ENCODE assay signal across 8 mouse cellular contexts in the genomic region with DNA sequence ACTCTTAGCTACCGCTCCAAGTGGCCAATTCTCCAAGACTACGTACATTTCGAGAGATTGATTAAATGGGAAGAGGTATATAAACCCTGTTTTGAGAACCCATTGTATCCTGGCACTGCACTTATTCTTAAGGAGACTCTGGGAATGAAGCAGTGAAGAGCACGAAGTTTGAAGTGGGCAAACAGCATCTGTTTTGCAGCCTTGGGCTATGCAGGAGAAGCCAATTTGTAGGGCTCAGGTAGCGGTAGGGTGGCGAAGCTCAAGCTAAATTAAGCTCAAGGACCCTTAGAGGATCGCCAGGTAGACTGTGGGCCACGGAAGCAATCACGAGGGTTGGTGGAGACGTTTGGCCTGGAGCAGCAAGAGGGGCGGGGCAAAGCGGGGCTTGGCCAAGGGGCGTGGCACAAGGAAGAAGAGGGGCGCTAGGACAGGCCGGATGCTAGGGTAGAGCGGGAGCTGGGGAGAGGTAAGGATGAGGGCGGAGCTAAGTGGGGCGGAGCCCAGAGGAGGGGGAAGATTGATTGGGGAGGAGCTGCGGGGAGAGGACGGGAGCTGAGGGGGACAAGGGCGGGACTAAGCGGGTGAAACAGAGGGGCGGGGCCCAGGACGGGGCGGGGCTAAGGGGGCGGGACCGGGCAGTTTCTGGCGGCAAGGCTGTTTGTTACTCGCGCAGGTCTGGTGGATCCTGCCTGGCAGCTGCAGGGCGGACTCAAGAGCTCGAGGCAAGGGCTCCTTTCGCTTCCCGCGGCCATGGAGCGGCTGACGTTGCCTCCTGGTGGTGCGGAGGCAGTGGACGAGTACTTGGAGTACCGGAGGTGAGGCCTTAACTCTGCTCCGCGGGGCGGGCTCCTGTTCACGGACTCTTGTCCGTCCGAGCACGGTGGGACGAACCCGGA. TPM values are rescaled to one million over a fixed set of nuclear protein-coding genes. Genes with fewer than 3 reads are reported as not detected.
DNase-seq lines count a peak whose midpoint lies in the region; ATAC-seq and TF ChIP-seq lines count a peak whose summit lies in the region.

A gene (plus strand): TSS at position 581 of the 896 bp plus-strand sequence.

- peak within 1 kb of the TSS; percentile 23 for H3K4me3 ChIP-seq in C2C12 (ENCODE audit: insufficient read depth, poor library complexity, severe bottlenecking)
- H3K4me3 ChIP-seq in erythroblast, embryonic 14.5 days (replicated peaks), result peak within 1 kb of the TSS; percentile 75
- H3K4me3 ChIP-seq in heart, embryonic 13.5 days, result peak within 1 kb of the TSS; percentile 71
- peak within 1 kb of the TSS; percentile 58 for H3K4me3 ChIP-seq in liver, embryonic 12.5 days
- peak within 1 kb of the TSS; percentile 61 for H3K4me3 ChIP-seq in stomach, embryonic 15.5 days (replicated peaks)

- DNase-seq in brain, embryonic 14.5 days (ENCODE audit: low read depth), result peak; percentile 97
- DNase-seq in kidney, postnatal 10 days, result peak; percentile 92
- DNase-seq in natural killer cell, adult 2 months (ENCODE audit: low spot score in 2 of 2), result peak; percentile 80 to 86

- H3K27ac ChIP-seq in heart, embryonic 13.5 days (replicated peaks), result peak within 1 kb of the TSS; percentile 63
- H3K27ac ChIP-seq in liver, embryonic 12.5 days, result peak within 1 kb of the TSS; percentile 72
- H3K27ac ChIP-seq in stomach, embryonic 15.5 days, result peak within 1 kb of the TSS; percentile 89

- peak; percentile 98 for ATAC-seq in heart, embryonic 13.5 days (ENCODE audit: extremely low read depth, insufficient number of reproducible peaks, low FRiP score, low TSS enrichment)
- ATAC-seq in liver, embryonic 12.5 days, result peak; percentile 98
- ATAC-seq in stomach, embryonic 15.5 days (ENCODE audit: insufficient read depth, low FRiP score, low read depth), result peak; percentile 96

- no peaks in the 10 kb centered on the region for H3K79me2 ChIP-seq in C2C12 (ENCODE audit: control insufficient read depth, insufficient read depth)

- TF ChIP-seq CTCF in C2C12 (IDR thresholded peaks at IDR 0.05; ENCODE audit: control insufficient read depth, insufficient read depth, insufficient read length), result no peak
- TF ChIP-seq CTCF in brain, embryonic 14.5 days (IDR thresholded peaks at IDR 0.05; ENCODE audit: borderline replicate concordance, extremely low read depth, insufficient read depth, insufficient read length), result 0 out of 2 replicates have a peak, but pooled peaks have one; percentile 14

- H3K4me2 ChIP-seq in heart, embryonic 13.5 days, result peak within 1 kb of the TSS; percentile 95
- peak within 1 kb of the TSS; percentile 87 for H3K4me2 ChIP-seq in liver, embryonic 12.5 days
- H3K4me2 ChIP-seq in stomach, embryonic 15.5 days, result peak within 1 kb of the TSS; percentile 89

- peak within 1 kb of the TSS; percentile 85 for H3K9ac ChIP-seq in heart, embryonic 13.5 days
- peak within 1 kb of the TSS; percentile 72 for H3K9ac ChIP-seq in liver, embryonic 12.5 days
- H3K9ac ChIP-seq in stomach, embryonic 15.5 days, result peak within 1 kb of the TSS; percentile 68

- 4% methylated on average over 49 of the region's 49 CpGs for WGBS in heart, embryonic 13.5 days
- WGBS in liver, embryonic 12.5 days (ENCODE audit: insufficient replicate concordance), result 5% methylated on average over 49 of the region's 49 CpGs
- 3% methylated on average over 49 of the region's 49 CpGs for WGBS in stomach, embryonic 15.5 days

- H3K79me3 ChIP-seq in C2C12 (ENCODE audit: low read depth), result no peaks in the 10 kb centered on the region

- no peaks in the 10 kb centered on the region for H3K27me3 ChIP-seq in C2C12 (ENCODE audit: control insufficient read depth, insufficient read depth, insufficient read length)
- H3K27me3 ChIP-seq in erythroblast, embryonic 14.5 days (ENCODE audit: control insufficient read depth), result no peaks in the 10 kb centered on the region
- H3K27me3 ChIP-seq in heart, embryonic 13.5 days (replicated peaks), result no peaks in the 10 kb centered on the region
- H3K27me3 ChIP-seq in liver, embryonic 12.5 days (replicated peaks), result no peaks in the 10 kb centered on the region
- H3K27me3 ChIP-seq in stomach, embryonic 15.5 days (replicated peaks), result no peaks in the 10 kb centered on the region

- peak within 1 kb of the TSS; percentile 33 for H3ac ChIP-seq in C2C12 (ENCODE audit: control insufficient read depth, insufficient read length, low read depth)

- no peaks in the 10 kb centered on the region for H3K9me3 ChIP-seq in erythroblast, embryonic 14.5 days (ENCODE audit: control insufficient read depth, low read length)
- H3K9me3 ChIP-seq in heart, embryonic 13.5 days, result no peaks in the 10 kb centered on the region
- H3K9me3 ChIP-seq in liver, embryonic 12.5 days (replicated peaks), result no peaks in the 10 kb centered on the region
- no peaks in the 10 kb centered on the region for H3K9me3 ChIP-seq in stomach, embryonic 15.5 days

- H3K4me1 ChIP-seq in erythroblast, embryonic 14.5 days (ENCODE audit: control insufficient read depth), result peaks cover 30% of the 10 kb centered on the region
- peaks cover 14% of the 10 kb centered on the region for H3K4me1 ChIP-seq in heart, embryonic 13.5 days
- H3K4me1 ChIP-seq in liver, embryonic 12.5 days, result peaks cover 21% of the 10 kb centered on the region
- peaks cover 5% of the 10 kb centered on the region; the same call in 1 of the 2 replicates for H3K4me1 ChIP-seq in stomach, embryonic 15.5 days

- peak; percentile 37; the same call in 1 of the 2 replicates for TF ChIP-seq POLR2A in brain, embryonic 14.5 days (IDR thresholded peaks at IDR 0.05; ENCODE audit: borderline replicate concordance, extremely low read depth, insufficient read depth, insufficient read length, poor library complexity, severe bottlenecking)

- no peaks in the 10 kb centered on the region for H3K36me3 ChIP-seq in C2C12 (ENCODE audit: control insufficient read depth, insufficient read depth)
- H3K36me3 ChIP-seq in erythroblast, embryonic 14.5 days (ENCODE audit: control insufficient read depth), result no peaks in the 10 kb centered on the region; the same call in 1 of the 2 replicates
- H3K36me3 ChIP-seq in heart, embryonic 13.5 days, result no peaks in the 10 kb centered on the region
- no peaks in the 10 kb centered on the region for H3K36me3 ChIP-seq in liver, embryonic 12.5 days
- H3K36me3 ChIP-seq in stomach, embryonic 15.5 days, result no peaks in the 10 kb centered on the region

TF ChIP-seq in C2C12, 6 proteins besides CTCF, POLR2A, EP300 and RAD21:
- no peak for TF ChIP-seq FOSL1 (IDR thresholded peaks at IDR 0.05; ENCODE audit: insufficient read depth, low read length, poor library complexity, severe bottlenecking)
- peak; percentile 36 for TF ChIP-seq MAX (IDR thresholded peaks at IDR 0.05)

RNA-seq across cellular contexts. Expression of the gene that starts here (rescaled TPM):
- 2.9 TPM for polyA plus RNA-seq in C2C12 (2012; fragmentation: generic; extraction: Trizol)
- polyA plus RNA-seq in brain, embryonic 14.5 days (2012; rRNA removed), result 6.5 and 7.0 TPM in 2 replicates
- polyA plus RNA-seq in erythroblast, embryonic 14.5 days (2012), result 0.10 and 0.17 TPM in 2 replicates
- polyA plus RNA-seq in heart, embryonic 13.5 days (2015; fragmentation: Nextera tagmentation; extraction: Ambion mirVana), result 3.5 and 4.1 TPM in 2 replicates
- polyA plus RNA-seq in liver, embryonic 12.5 days (2016; fragmentation: Nextera tagmentation; extraction: Ambion mirVana), result 3.3 TPM in 2 replicates
- polyA plus RNA-seq in stomach, embryonic 15.5 days (2015; fragmentation: Nextera tagmentation; extraction: Ambion mirVana), result 7.8 TPM in 2 replicates

Comparison
In these comparisons a context has a peak if more than half of its experiments do, and no peak if none do; other contexts are left out.
1. Peak in every context shown above with its lines: DNase-seq, ATAC-seq, H3K4me3 ChIP-seq and H3K27ac ChIP-seq.
2. H3K4me3 ChIP-seq: peak in every context shown above with its lines; median percentile 75 in erythroblast, embryonic 14.5 days; 71 in heart, embryonic 13.5 days; 61 in stomach, embryonic 15.5 days; 58 in liver, embryonic 12.5 days; 23 in C2C12.